Comparison of ENCODE assay signal across 19 mouse cellular contexts in genomic region chrX:19202542-19202941, GRCm38 (mm10).
DNase-seq lines count a peak whose midpoint lies in the region.
"Had no signal": no experiment of that assay in that cellular context is flagged by ENCODE, and none has a peak within 500 bp of the region (broad histone marks: within the 10 kb centered on the region; RNA-seq: fewer than 3 reads in every experiment).

No protein-coding gene starts in this region.

- peak; percentile 85 for DNase-seq in 3T3-L1 (ENCODE audit: low read depth, low spot score)
- DNase-seq in NIH3T3 (ENCODE audit: low read depth): peak; percentile 59
- DNase-seq in fibroblast of lung, adult 2 months (ENCODE audit: low read depth): peak; percentile 40
- DNase-seq in telencephalon, adult 2 months (ENCODE audit: low read depth, low spot score): peak; percentile 18
- DNase-seq in frontal cortex, postnatal 14 days (ENCODE audit: low spot score in 2 of 2): no peak
- DNase-seq in cerebellum, adult 9-10 months: no peak
- no peak for DNase-seq in cerebellum, postnatal 14 days
- DNase-seq: adrenal gland, postnatal 25 days; B cell, adult 2 months; cerebellum, adult 9-11 months; heart, postnatal 10 days; kidney, adult 9 months; kidney, postnatal 10 days; layer of hippocampus, postnatal 36 days; liver, embryonic 13.5 days; lung, adult 18-20 months; lung, postnatal 10 days; right cerebral cortex, adult 18-20 months; right cerebral cortex, postnatal 4 days had no signal

Comparison
In these comparisons a context has a peak if more than half of its experiments do, and no peak if none do; other contexts are left out.
1. DNase-seq: peak in 3T3-L1 (single experiment), NIH3T3 (single experiment), fibroblast of lung, adult 2 months (single experiment) and telencephalon, adult 2 months (single experiment); none in frontal cortex, postnatal 14 days (0 of 2), cerebellum, adult 9-10 months (single experiment) and cerebellum, postnatal 14 days (0 of 2).